Mouse (Mus musculus) cortical plate, adult 2 months (tissue): ENCODE results near the gene Lrch3.

Experiments used
- CTCF ChIP-seq: fragments of 200-500 bp; IDR thresholded peaks from 2 replicates; pipeline ENCODE4 v1.5.1; 2011; ENCODE audit warnings: mild to moderate bottlenecking, control low read depth, low read length; ENCODE audit not compliant: insufficient read depth; ENCODE audit errors: extremely low read depth
- POLR2A ChIP-seq: fragments of 200-500 bp; IDR thresholded peaks from 2 replicates; pipeline ENCODE4 v1.6.1; 2011; ENCODE audit warnings: mild to moderate bottlenecking, low read length, control low read depth; ENCODE audit not compliant: insufficient read depth; ENCODE audit errors: extremely low read depth

DNA sequence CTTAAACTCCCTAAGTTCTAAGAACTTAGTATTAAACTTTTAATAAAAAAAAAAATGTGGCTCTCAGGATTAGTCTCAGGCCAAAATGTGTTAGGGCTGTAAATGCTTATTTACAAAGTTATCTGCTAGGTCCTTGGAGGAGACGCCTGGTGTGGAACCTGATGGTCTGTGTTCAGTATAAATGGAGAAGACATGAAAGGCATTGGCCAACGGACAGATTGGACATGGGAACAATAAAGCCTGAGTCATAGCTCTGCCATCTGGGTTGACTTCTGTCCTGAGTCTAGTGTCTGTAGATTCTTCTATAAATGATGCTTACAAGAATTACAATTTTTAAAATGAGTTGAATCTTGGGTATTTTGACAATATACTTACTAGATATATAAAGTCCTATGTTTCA, 7.7 kb upstream of the Lrch3 start:
- TF ChIP-seq CTCF (no peak), POLR2A (no peak)
